Mouse (Mus musculus): ENCODE measurements around the gene Zfp60. TPM values are rescaled to one million over a fixed set of nuclear protein-coding genes. Genes with fewer than 3 reads are reported as not detected.

Zfp60 gene
- polyA plus RNA-seq, 1 experiment from 2014 or later, result 48.0 TPM

DNA sequence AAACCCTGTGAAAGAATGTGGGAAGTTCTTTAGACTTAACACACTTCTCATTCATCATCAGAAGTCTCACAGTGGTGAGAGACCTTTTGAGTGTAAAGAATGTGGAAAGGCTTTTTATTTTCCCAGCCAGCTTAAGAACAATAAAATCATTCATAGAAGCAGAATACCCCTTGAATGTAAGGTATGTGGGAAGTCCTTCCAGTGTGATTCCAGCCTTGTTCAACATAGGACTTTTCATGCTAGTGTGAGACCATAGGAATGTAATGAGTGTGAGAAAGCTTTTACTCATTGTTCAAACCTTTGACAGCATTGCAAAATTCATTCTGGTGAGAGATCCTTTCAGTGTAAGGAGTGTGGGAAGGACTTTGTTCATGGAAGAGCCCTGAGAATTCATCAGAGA lies 63.4 kb downstream of the Zfp60 start:
- H3K9me3 ChIP-seq, result 0 out of 2 replicates have a peak, but pooled peaks cover 9% of the 10 kb centered on the region
- no peak overlapping the region for H3K9ac ChIP-seq (replicated peaks)
- ATAC-seq (ENCODE audit: insufficient number of reproducible peaks, insufficient read depth, low FRiP score, low TSS enrichment, low read depth), result no peak
- no peak overlapping the region for H3K4me3 ChIP-seq (replicated peaks)
- no peaks in the 10 kb centered on the region for H3K36me3 ChIP-seq
- H3K27ac ChIP-seq, result no peak overlapping the region
- H3K27me3 ChIP-seq, result no peaks in the 10 kb centered on the region
- H3K4me2 ChIP-seq, result no peak overlapping the region
- H3K4me1 ChIP-seq (replicated peaks), result peaks cover 5% of the 10 kb centered on the region; the same call in 1 of the 2 replicates

DNA sequence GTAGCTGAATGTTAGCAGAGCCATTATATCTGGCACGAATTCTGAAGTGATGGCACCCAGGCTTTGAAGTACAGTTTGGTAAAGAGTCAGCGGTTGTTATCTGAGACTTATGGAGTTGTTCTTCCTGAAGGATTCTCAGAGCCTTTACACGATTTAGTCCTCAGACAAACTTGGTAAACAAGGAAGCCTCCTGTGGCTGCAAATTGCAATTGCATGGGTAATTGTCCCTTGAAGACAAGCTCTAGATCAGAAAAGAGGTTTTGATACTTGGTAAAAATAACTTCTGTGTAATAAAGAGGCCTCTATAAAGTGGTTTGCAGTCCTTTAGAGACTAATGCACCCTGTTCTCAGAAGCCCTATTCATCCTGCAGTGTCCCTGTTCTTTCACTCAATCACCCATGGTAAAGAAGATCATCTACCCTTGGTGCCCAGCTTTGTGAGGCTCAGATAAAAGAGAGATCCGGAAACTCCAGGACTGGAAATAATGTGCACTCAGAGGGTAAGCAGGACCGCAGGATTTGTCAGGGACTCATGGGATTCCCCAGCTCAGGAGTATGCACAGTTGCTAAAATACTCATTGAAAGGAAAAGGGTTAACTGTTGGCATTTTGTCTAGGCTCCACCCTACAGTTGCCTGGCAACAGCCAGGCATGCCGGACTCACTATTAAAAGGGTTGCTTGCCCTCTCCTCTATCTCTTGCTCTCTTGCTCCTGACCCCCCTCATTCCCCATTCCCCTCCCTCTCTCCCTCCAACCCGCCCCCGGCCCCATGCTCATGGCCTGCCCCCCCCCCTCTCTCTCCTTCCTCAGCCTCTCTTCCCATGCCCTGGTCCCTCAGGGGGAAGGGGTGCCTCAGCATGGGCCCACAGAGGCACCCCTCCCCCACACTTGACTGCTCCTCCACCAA lies 67.0 kb downstream of the Zfp60 start:
- Histone ChIP-seq H3K9me3 (0 out of 2 replicates have a peak, but pooled peaks cover 9% of the 10 kb centered on the region), H3K27me3 (no peaks in the 10 kb centered on the region), H3K9ac (replicated peaks) (no peak overlapping the region), H3K27ac (no peak overlapping the region; the same call in 1 of the 2 replicates), H3K4me1 (replicated peaks) (peaks cover 5% of the 10 kb centered on the region; the same call in 1 of the 2 replicates), H3K36me3 (no peaks in the 10 kb centered on the region), H3K4me3 (replicated peaks) (0 out of 2 replicates have a peak overlapping the region, but pooled peaks have one; percentile 4), H3K4me2 (peak overlapping the region; percentile 45)
- WGBS, result 35% methylated on average over 8 of the region's 8 CpGs
- peak; percentile 59; the same call in 1 of the 2 replicates for ATAC-seq (ENCODE audit: insufficient number of reproducible peaks, insufficient read depth, low FRiP score, low TSS enrichment, low read depth)

DNA sequence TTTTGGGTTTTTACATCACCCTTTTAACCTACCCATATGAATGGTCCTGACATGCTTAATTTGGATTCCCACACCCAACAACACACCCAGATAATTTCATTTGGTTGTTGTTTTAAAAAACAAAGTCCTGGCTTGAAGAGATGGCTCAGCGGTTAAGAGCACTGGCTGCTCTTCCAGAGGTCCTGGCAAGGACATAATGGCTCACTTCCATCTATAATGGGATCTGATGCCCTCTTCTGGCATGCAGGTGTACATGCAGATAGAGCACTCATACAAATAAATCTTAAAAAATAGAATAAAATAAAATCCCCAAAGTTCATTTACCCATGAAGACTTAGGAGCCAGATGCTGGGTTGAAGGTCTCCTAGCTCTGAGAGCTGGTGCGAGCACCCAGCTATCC lies 69.9 kb downstream of the Zfp60 start:
- no peak for ATAC-seq (ENCODE audit: insufficient number of reproducible peaks, insufficient read depth, low FRiP score, low TSS enrichment, low read depth)

DNA sequence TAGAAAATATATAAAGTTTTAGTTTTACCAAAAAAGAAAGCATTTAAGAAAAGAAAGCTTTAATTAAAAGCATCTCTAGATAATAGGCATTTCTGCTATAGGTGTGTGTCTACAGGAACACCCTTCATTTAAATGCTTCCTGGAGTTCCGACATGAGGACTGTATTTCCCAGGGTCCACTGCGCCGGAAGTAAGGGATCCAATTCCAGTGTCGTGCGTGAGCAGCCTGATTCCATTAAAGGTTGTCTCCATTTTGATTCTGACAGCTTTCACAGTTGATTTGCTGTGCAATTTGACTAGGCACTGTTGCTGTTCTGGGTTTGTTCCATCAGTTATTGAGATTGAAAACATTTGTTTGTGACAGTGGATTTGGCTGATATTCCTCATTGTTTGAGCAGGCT lies 71.8 kb downstream of the Zfp60 start:
- Histone ChIP-seq H3K9me3 (no peaks in the 10 kb centered on the region), H3K36me3 (peaks cover 8% of the 10 kb centered on the region), H3K4me1 (replicated peaks) (peaks cover 10% of the 10 kb centered on the region; the same call in 1 of the 2 replicates), H3K27ac (no peak overlapping the region), H3K4me3 (replicated peaks) (no peak overlapping the region), H3K27me3 (no peaks in the 10 kb centered on the region), H3K9ac (replicated peaks) (no peak overlapping the region), H3K4me2 (no peak overlapping the region)
- WGBS, result 72% methylated on average over 5 of the region's 5 CpGs
- no peak for ATAC-seq (ENCODE audit: insufficient number of reproducible peaks, insufficient read depth, low FRiP score, low TSS enrichment, low read depth)

More for the DNA sequence above, 69.9 kb downstream of the Zfp60 start:
- no peak overlapping the region for H3K9ac ChIP-seq (replicated peaks)
- H3K36me3 ChIP-seq, result no peaks in the 10 kb centered on the region; the same call in 1 of the 2 replicates
- no peak overlapping the region for H3K4me2 ChIP-seq
- peaks cover 10% of the 10 kb centered on the region; the same call in 1 of the 2 replicates for H3K4me1 ChIP-seq (replicated peaks)
- WGBS, result 58% methylated on average over 2 of the region's 2 CpGs
- H3K4me3 ChIP-seq (replicated peaks), result no peak overlapping the region
- 0 out of 2 replicates have a peak, but pooled peaks cover 9% of the 10 kb centered on the region for H3K9me3 ChIP-seq
- no peaks in the 10 kb centered on the region for H3K27me3 ChIP-seq
- H3K27ac ChIP-seq, result no peak overlapping the region

Other genes with a start within 250 kb of the Zfp60 start
- 29.4 and 30.4 TPM in 2 replicates for gene Sertad1, start 244.5 kb upstream of the Zfp60 start, polyA plus RNA-seq (2016; fragmentation: Nextera tagmentation; extraction: Ambion mirVana)
- 5.6 and 6.1 TPM in 2 replicates for gene Prx, start 232.1 kb upstream of the Zfp60 start, polyA plus RNA-seq (2016; fragmentation: Nextera tagmentation; extraction: Ambion mirVana)
- gene Hipk4, start 208.1 kb upstream of the Zfp60 start, polyA plus RNA-seq (2016; fragmentation: Nextera tagmentation; extraction: Ambion mirVana), result 0.60 and 0.97 TPM in 2 replicates
- gene Pld3, start 178.2 kb upstream of the Zfp60 start, polyA plus RNA-seq (2016; fragmentation: Nextera tagmentation; extraction: Ambion mirVana), result 59.7 and 68.5 TPM in 2 replicates
- 34.7 and 36.0 TPM in 2 replicates for gene 2310022A10Rik, start 178.2 kb upstream of the Zfp60 start, polyA plus RNA-seq (2016; fragmentation: Nextera tagmentation; extraction: Ambion mirVana)
- gene Akt2, start 139.8 kb upstream of the Zfp60 start, polyA plus RNA-seq (2016; fragmentation: Nextera tagmentation; extraction: Ambion mirVana), result 98.8 and 104 TPM in 2 replicates
- 0.20 TPM in 1 of 2 replicates, not detected in the other for gene Ttc9b, start 77.5 kb upstream of the Zfp60 start, polyA plus RNA-seq (2016; fragmentation: Nextera tagmentation; extraction: Ambion mirVana)
- gene Map3k10, start 56.8 kb upstream of the Zfp60 start, polyA plus RNA-seq (2016; fragmentation: Nextera tagmentation; extraction: Ambion mirVana), result 16.6 and 18.6 TPM in 2 replicates
- gene Zfp607b, start 42.0 kb upstream of the Zfp60 start, polyA plus RNA-seq (2016; fragmentation: Nextera tagmentation; extraction: Ambion mirVana), result 3.7 and 3.8 TPM in 2 replicates
- 2.3 and 2.9 TPM in 2 replicates for gene Zfp626, start 75.8 kb downstream of the Zfp60 start, polyA plus RNA-seq (2016; fragmentation: Nextera tagmentation; extraction: Ambion mirVana)
- 9.7 and 10.7 TPM in 2 replicates for gene Zfp59, start 107.2 kb downstream of the Zfp60 start, polyA plus RNA-seq (2016; fragmentation: Nextera tagmentation; extraction: Ambion mirVana)
- 4.4 and 4.8 TPM in 2 replicates for gene Zfp607a, start 126.1 kb downstream of the Zfp60 start, polyA plus RNA-seq (2016; fragmentation: Nextera tagmentation; extraction: Ambion mirVana)
- gene Zfp974, start 198.1 kb downstream of the Zfp60 start, polyA plus RNA-seq (2016; fragmentation: Nextera tagmentation; extraction: Ambion mirVana), result 12.0 and 14.6 TPM in 2 replicates
- 25.4 and 25.7 TPM in 2 replicates for gene Zfp780b, start 247.8 kb downstream of the Zfp60 start, polyA plus RNA-seq (2016; fragmentation: Nextera tagmentation; extraction: Ambion mirVana)